Mouse (Mus musculus) kidney, postnatal 10 days (tissue): ENCODE results near the gene Syn3.
A peak's percentile ranks its signal among the peaks of the same experiment; 100 is the strongest.

Source experiments
- DNase-seq: peaks from one replicate; pipeline ENCODE4 v3.0.0; 2021; ENCODE audit warnings: mixed read lengths

Gene Syn3

DNA sequence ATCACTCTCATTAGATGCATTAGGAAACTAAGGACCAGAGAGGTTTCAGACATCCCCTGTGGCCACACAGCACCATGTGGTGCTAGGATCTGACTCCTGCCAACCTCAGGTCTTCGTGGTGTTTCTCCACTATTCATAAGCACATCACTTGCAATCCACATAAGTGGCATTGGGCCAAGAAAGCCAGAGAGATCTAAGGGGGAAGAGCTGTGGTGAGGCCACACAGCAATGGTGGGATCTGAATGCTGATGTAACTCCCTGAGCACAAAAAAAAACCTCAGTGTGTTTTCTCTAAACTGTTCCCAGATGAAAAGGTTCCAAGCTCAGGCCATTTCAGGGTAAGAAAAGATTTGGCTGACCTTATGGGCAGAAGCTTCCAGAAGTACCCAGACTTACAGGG, 162.2 kb downstream of the Syn3 start:
- DNase-seq: no peak

DNA sequence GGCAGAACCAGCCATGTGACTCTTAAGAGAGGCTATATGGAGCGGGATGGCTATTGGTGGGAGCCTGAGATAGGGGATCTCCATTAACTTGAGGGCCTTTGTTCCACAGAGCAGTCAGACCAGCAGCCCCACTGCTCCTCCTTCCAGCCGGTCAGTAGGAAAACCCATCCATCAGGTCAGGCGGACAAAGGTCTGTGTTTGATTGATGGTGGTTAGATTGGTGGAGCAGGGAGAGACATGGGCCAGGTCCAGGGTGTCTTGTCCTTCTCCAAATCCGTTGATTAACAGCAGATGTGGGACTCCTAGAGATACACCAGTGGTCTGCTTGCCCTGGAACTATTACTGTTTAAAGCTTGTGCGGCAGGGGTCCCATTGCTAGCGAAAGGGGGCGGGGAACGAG, 164.1 kb downstream of the Syn3 start:
- DNase-seq: no peak

DNA sequence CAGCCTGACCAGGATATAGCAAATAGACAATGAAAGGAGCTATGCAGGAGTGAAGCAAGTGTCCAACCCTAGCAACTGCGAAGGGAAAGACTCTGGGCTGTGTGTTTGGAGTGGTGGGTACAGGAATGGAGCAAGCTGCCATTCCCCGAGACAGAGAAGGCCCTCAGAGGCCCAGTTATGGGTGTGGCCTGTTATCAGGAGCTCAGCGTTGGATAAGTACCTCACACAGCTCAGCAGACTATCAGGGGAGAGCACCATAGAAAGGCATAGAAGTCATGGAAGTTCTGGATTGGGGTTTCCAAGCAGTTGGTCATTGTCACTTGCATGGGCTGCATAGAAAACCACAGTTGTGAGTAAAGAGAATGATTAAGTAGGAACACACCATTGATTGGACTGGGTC, 165.8 kb downstream of the Syn3 start:
- no peak for DNase-seq

DNA sequence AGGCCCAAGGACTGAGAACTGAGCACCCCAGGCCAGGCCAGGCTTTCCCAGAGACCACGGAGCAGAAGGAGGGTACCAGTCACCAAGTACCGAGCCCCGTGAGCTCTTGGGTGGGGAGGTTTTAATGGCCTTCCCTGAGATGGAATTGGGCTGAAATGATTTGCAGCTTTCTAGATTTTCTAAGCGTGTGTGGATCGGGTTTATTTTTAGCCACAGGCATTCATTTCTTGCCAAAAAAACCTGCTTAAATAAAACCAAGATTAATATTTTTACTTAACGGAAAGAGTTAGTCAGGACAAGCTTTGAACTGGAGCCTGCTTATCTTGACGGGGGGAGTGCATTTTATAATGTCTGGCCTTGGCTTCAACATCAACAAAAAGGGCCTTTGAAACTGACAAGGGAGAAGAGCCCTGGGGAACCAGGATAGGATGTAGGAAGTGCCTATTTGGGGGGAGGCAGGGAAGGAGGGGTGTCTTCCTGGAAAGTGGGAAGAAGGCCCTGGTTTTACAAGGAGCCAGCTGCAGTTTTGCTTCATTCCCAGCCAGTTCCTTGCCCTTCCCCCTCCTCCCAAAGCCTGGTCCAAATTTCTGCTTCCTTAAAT, 166.9 kb downstream of the Syn3 start:
- DNase-seq: peak; percentile 72

- no peak for DNase-seq
Observed at GRCm38 (mm10) chr10:86330993-86331680, 167.6 kb downstream of the Syn3 start.

DNA sequence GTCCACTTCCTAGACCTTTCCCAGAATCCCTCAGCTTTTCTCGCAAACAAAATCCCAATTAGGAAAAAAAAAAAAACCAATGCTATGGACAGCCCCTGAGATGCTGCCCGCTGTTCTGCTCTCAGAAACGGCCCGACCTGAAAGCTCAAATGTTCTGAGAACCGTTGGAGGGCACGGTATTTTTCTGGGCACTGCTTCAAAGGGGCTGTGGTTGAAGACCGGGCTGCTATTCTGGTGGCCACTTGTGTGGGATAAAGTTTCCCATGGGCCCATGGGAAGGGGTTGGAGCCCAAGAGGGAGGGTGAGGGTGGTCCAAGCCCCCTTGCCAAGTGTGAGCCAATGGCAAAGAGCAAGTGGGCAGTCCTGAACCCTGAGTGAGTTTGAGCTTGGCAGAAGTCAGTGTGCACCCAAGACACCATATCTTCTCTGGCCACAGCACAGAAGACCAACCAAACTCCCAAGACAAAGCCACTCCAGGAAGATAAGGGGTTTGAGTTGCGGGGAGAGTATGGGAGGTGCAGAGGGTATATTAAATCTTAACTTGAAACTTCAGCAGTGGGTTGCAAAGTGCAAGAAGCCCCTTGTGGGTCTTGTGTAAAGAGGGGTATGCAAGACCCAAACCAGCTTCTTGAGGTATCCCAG, 169.3 kb downstream of the Syn3 start:
- no peak for DNase-seq

- DNase-seq: no peak
Observed at GRCm38 (mm10) chr10:86328691-86329090, 170.0 kb downstream of the Syn3 start.

GRCm38 (mm10) chr10:86328143-86328542, 170.6 kb downstream of the Syn3 start:
- DNase-seq: no peak

DNA sequence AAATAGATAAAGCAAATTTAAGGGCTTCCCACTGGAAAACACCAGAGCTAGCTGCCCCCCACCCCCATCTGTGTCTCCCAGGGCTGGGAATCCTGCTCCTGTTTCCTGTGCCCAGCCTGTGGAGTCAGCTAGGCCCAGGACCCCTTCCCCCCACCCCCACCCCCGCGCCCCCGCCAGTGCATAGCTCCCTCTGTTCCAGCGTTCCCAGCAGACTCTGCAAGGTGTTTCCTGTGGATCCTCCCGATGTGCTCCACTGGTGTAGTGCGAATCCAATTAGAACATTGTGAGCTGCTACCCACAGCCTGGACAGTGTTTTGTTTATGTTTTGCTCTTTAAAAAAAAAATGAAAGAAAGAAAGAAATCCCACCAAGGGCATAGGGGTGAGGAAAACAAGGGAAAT, 173.4 kb downstream of the Syn3 start:
- DNase-seq: no peak

- no peak for DNase-seq
Observed at GRCm38 (mm10) chr10:86323275-86323994, 175.3 kb downstream of the Syn3 start.

DNA sequence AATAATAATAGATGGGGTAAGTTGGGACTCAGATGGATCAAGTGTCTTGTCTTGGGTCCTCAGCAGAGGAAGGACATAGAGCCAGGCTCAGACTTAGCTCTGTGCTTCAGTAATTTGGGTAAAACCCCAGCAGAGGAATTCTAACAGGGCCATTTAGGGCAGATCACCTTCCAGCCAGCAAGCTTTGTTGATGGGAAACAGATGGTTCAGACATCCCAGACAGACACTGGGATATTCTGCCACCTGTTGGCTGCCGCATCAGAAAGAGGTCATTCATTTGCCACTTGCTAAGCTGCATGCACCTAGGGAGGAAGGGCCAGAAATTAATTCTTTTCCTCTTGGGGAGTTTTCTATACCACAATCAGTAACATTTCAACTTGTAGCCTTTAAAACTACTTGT, 176.7 kb downstream of the Syn3 start:
- no peak for DNase-seq

DNA sequence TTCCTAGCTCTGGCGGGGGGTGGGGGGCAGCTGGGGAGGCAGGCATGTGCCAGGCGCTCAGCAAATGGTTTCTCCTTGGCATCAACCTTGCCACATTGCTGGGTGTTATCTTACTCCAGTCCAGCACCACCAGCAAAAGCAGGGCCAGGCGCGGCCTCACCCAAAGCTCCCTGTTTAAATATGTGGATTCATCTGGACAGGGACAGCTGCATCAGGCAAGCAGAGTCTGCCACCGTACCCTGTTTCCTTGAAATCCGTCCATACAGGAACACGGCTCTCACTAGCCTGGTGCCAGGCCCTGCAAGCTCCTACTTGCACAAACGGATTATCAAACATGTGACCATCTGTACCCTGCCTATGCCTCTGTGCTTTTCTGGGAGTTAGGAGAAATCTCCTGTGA, 177.5 kb downstream of the Syn3 start:
- DNase-seq: no peak

GRCm38 (mm10) chr10:86320204-86320603, 178.5 kb downstream of the Syn3 start:
- no peak for DNase-seq

DNA sequence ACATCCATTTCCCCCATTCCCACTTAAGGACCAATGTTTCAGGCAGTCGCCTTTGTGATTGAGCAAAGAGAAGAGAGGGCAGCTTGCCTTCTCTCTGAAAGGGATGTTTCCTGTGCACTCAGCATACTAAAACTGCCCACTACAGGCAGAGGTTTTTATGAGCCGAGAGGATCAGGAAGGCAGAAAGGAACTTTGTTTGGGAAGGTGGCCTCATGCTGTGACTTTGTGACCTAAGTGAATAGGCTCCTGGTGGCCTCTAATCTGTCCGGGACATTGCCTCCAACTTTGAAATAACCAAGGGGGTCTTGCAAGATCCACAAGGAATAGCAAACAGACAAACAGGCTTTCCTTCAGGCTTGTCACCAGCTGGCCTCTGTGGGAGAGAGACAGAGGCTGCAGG, 179.2 kb downstream of the Syn3 start:
- DNase-seq: no peak

DNA sequence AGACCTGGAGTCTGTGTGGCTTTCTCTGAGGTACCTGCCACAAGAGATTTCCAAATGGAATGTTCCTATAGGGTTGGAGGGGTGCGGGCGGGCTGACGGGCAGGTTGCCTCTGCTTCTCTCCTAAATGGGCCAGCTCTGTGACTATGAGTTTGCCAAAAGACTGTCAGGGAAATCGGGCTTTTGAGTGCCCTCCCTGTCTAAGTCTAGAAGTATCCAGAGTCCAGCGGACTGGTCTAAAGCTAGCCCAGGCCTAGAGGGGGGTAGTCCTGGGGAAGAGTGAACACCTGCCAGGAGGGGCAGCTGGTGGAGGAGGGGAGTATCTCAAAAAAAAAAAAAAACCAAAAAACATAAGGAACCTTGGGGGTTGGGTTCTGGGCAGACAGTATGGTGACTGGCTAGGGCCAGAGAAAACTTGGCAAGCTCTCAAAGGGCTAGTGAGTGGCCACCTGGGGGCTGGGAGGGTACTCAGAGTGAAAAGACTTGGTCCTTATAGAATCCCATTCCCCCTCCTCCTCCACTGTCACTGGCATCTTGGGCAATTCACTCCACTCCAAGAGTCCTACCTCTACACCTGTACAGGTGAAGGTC, 180.1 kb downstream of the Syn3 start:
- no peak for DNase-seq

DNA sequence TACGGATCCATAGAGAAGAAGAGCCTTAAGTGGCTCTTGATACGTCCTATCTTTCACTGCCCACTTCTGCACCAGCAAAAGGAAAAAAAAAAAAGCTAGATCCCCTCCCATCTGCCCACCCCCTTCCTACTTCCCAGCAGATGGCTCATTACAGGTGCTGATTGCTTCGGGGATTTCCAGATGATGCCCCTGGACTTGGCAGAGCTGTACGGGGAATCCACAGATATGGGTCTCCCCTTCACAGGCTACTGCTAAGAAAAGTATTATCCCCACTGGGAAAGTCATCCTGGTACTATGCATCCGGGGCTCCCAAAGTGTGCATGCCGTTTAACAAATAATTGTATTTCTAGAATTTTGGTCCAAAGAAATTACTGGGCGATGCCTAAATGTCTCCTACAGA, 181.1 kb downstream of the Syn3 start:
- DNase-seq: no peak

DNA sequence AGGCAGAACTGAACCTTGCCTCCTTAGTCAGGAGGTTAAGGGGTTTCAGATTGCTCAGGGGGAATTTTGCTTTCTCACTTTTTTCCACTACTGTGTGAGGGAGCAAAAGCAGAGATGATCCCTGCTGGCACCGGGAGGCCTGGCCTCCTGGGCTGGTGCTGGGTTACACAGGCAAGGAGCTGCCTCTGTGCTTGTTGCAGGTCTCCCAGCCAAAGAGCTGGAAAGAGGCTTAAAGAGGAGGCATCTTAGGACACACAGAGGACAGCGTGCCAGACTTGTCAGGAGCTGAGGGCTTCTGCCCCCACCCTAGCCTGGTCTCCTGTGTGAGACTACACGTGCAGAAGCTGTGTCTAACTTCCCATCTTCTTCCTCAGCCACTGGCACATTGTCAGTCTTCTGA, 183.2 kb downstream of the Syn3 start:
- DNase-seq: no peak

- no peak for DNase-seq
Observed at GRCm38 (mm10) chr10:86313448-86313847, 185.2 kb downstream of the Syn3 start.

DNA sequence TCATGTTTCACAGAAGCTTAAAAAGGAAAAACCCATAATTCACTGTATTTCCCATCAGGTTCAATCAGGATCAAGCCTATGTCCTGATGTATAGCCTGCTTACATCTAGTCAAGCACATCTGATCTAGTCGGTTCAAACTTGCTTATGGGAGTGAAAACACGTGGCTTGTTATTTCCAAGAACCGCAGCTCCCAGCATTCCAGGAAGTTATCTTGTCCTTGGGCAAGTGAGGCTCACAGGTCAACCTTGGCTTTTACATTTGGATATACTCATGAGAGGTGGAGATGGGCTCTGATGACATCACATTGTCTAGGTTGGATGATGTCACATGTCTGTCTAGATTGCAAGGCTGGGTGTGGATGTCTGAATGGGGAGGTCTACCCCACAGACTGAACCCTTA, 185.7 kb downstream of the Syn3 start:
- DNase-seq: no peak

DNA sequence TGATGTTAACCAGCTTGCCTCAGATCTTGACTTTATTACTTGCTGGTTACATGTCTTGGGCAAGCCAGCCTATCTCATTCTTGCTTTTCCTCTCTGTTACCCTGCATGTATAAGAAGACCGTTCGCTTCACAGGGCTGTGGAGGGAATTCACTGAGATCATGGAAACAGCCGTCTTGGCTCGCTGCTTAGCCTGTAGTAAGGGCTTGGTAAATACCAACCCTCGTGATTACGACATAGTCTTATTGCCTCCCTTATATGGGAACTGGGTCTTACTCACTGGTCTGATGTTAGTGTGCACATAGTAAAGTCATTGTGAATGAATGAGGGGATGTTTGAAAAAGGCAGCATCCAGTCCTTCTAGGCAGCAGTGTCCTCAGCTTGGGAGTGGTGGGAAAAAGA, 188.2 kb downstream of the Syn3 start:
- peak; percentile 48 for DNase-seq

GRCm38 (mm10) chr10:86307235-86307634, 191.5 kb downstream of the Syn3 start:
- DNase-seq: no peak

GRCm38 (mm10) chr10:86304583-86304982, 194.1 kb downstream of the Syn3 start:
- peak; percentile 43 for DNase-seq

DNA sequence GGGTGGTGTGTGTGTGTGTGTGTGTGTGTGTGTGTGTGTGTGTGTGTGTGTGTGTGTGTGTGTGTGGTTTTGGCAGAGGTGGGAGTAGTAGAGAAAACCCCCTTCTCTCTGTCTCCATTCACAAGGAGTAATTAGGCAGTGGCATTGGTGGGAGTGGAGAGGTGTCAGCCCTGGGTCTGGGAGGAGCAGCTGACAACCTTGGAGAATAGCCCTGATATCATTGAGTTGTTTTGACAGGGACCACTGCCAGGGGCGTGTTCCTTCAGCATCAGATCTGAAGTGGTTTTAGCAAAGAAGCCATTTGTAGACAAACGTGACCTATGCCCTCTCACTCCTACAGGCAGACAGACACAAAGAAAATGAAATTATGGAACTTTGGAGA, 195.2 kb downstream of the Syn3 start:
- no peak for DNase-seq
